Mouse (Mus musculus): ENCODE data around the gene Sh3bp5. TPM values are rescaled to one million over a fixed set of nuclear protein-coding genes. Genes with fewer than 3 reads are reported as not detected.

Gene Sh3bp5
- polyA plus RNA-seq, 1 experiment from 2014 or later: 26.7 TPM

DNA sequence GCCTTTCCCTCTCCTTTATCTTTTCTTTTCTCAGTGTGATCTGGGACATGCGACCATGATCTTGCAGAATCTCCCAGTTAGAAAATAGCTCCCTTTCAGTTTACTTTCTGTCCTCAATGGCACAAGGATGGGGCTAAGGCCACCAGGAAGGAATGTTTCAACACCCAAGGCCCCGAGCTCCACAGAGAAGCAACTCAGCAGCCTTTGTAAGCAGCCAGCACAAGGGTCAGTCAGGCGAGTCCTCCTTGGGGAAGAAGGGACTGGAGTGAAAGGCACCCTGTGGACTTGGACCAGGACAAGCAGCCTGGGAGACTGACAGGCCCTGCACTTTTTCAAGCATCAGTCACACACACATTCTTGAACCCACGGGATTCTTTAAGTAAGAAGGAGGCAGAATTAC lies 16.6 kb downstream of the Sh3bp5 start:
- Histone ChIP-seq H3K36me3 (peaks cover 3% of the 10 kb centered on the region; the same call in 1 of the 2 replicates), H3K4me1 (peaks cover 94% of the 10 kb centered on the region), H3K9me3 (no peaks in the 10 kb centered on the region), H3K27ac (replicated peaks) (peak overlapping the region; percentile 36; the same call in 1 of the 2 replicates), H3K4me2 (no peak overlapping the region), H3K27me3 (replicated peaks) (no peaks in the 10 kb centered on the region), H3K9ac (peak overlapping the region; percentile 5; the same call in 1 of the 2 replicates), H3K4me3 (no peak overlapping the region)
- 34% methylated on average over 4 of the region's 4 CpGs for WGBS
- no peak for ATAC-seq (ENCODE audit: extremely low read depth, insufficient number of reproducible peaks, low FRiP score, low TSS enrichment)

DNA sequence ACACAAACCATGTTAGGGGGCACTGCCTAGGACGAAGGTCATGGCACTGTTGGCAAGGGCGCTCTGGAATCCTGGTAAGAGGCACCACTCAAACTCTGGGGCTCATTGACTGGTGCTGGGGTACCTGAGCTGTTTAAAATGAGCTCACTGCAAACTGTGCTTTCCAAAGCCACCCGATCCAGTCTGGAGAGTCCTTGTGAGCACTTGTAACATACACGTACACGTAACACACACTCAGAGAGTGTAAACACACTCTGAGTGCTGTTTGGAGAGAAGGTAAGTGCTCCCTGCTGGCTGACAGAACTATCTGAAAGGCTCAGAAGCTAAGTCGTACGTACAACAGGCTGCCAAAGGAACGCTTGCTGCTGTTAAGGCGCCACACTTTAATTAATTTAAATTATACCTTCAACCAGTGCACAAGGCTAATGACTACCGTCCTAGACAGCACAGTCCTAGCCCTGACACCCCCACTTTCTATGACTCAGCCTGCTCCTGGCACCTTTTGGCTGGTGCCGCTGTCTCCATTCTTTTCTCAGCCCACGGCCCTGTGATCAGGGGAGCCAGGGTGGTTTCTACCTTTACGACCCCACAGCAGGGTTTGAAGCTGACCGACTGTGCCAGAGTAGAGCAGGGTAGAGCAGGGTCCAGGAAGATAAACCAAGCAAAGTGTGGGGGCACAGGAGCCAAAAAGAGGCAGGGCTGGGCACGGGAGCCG lies 18.9 kb downstream of the Sh3bp5 start:
- H3K27me3 ChIP-seq (replicated peaks): no peaks in the 10 kb centered on the region
- 74% methylated on average over 16 of the region's 16 CpGs for WGBS
- no peak overlapping the region for H3K4me2 ChIP-seq
- H3K4me1 ChIP-seq: peaks cover 92% of the 10 kb centered on the region
- no peak for ATAC-seq (ENCODE audit: extremely low read depth, insufficient number of reproducible peaks, low FRiP score, low TSS enrichment)
- H3K36me3 ChIP-seq: peaks cover 3% of the 10 kb centered on the region; the same call in 1 of the 2 replicates
- no peak overlapping the region for H3K9ac ChIP-seq
- 0 out of 2 replicates have a peak overlapping the region, but pooled peaks have one; percentile 13 for H3K27ac ChIP-seq (replicated peaks)
- no peaks in the 10 kb centered on the region for H3K9me3 ChIP-seq
- H3K4me3 ChIP-seq: no peak overlapping the region

DNA sequence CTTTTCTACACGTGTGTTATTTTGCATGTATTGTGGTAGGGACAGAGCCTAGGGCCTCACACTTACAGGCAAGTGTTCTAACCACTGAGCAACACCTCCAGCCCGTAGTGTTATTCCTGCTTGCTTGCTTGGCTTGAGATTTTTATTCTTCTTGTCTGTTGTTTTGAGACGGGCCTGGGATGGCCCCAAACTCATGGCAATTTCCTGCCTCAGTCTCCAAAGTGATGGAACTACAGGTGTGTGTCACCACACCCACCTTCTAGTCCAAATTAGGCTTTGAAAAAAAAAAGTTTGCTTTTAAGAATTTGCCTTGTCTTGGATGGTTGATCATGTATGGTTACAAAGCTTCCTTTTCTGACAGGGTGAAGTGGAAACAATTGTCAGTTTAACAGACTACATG lies 19.5 kb downstream of the Sh3bp5 start:
- no peaks in the 10 kb centered on the region for H3K9me3 ChIP-seq
- no peak for ATAC-seq (ENCODE audit: extremely low read depth, insufficient number of reproducible peaks, low FRiP score, low TSS enrichment)
- no peak overlapping the region for H3K27ac ChIP-seq (replicated peaks)
- no peaks in the 10 kb centered on the region for H3K27me3 ChIP-seq (replicated peaks)
- H3K4me2 ChIP-seq: no peak overlapping the region
- H3K4me1 ChIP-seq: peaks cover 86% of the 10 kb centered on the region
- H3K4me3 ChIP-seq: no peak overlapping the region
- peaks cover 1% of the 10 kb centered on the region for H3K36me3 ChIP-seq
- 82% methylated on average over 3 of the region's 3 CpGs for WGBS
- no peak overlapping the region for H3K9ac ChIP-seq

DNA sequence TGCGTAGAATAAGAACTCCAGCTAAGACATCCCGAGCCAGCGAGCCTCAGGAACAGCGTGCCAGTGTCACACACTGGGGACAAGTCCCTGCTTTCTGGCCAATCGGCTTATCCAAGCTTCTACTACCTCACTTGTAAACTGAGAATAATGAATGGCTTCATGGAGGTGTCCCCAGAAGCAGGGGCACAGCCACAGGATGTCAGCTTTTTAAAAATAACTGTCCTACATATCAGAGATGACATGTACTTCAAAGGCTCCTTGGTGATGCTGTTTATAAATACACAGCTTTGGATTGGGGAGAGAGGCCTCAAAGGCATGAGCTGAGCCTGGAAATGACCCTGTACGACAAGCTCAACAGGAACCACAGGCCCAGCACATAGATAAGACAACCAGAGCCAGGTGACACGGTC lies 20.9 kb downstream of the Sh3bp5 start:
- no peaks in the 10 kb centered on the region for H3K9me3 ChIP-seq
- H3K4me2 ChIP-seq: 0 out of 2 replicates have a peak overlapping the region, but pooled peaks have one; percentile 1
- no peaks in the 10 kb centered on the region for H3K27me3 ChIP-seq (replicated peaks)
- peaks cover 86% of the 10 kb centered on the region for H3K4me1 ChIP-seq
- H3K36me3 ChIP-seq: peaks cover 12% of the 10 kb centered on the region
- H3K9ac ChIP-seq: peak overlapping the region; percentile 58; the same call in 1 of the 2 replicates
- H3K27ac ChIP-seq (replicated peaks): peak overlapping the region; percentile 75
- no peak overlapping the region for H3K4me3 ChIP-seq
- ATAC-seq (ENCODE audit: extremely low read depth, insufficient number of reproducible peaks, low FRiP score, low TSS enrichment): no peak
- 19% methylated on average over 7 of the region's 7 CpGs for WGBS

DNA sequence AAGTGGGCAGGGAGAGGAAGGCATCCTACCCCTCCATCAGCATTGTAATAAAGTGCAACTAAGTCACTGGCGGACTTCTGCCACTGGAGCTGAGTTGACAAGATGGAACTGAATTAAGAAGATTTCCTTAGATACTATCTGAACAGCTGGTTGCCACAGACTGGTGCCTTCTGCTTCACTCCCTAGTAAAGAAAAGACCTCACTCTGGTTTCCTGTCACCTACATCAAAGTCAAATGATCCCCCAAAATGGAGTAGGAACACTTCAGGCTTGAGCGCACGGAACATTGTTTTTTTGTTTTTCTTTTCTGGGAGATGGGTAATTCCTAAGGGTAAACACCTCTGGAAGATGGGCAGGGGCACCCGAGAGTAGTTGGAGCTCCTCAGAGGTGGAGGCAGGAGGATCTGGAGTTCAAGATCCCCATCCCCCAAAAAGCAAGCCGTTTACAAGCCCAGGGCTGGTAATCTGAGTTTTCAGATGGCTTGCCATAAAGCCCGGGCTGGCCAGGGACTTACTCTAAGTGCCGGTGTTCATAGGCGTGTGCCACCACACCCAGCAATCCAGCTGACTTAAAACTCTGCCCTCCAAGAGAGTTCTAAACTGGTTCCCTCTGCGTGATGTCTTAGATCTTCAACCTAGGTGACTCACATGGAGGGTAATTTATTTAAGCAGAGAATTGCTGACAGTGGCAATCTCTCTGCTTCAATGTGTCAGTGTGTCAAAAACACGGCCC lies 21.5 kb downstream of the Sh3bp5 start:
- no peak overlapping the region for H3K4me3 ChIP-seq

DNA sequence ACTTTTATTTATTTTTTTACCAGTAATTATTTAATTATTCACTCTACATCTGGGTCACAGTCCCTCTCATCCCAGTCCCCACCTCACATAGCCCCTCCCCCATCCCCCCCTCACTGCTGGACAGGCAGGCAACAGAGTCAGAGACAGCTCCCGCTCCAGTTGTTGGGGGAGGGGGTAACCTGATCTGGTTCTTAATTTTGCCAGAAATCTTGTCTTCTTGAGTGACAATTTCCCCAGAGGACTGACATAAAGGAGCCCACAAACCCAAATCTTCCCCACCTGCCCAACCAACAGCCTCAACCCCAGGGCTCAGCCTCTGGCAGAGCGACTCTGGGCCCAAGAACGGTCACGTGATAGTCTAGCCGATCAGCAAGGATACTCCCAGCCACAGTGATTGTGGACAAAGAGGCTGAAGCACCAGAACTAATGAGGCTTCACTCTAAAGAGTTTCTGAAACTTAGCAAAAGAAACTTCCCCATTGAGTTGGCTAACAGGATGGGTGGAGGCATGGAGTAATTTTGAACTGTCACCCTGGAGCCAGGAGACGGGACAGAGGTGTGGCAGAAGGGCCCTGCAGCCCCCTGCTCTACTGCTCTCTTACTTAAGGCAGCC lies 22.3 kb downstream of the Sh3bp5 start:
- no peaks in the 10 kb centered on the region for H3K27me3 ChIP-seq (replicated peaks)
- H3K4me2 ChIP-seq: no peak overlapping the region
- peak overlapping the region; percentile 2; the same call in 1 of the 2 replicates for H3K27ac ChIP-seq (replicated peaks)
- H3K9ac ChIP-seq: peak overlapping the region; percentile 8; the same call in 1 of the 2 replicates
- peaks cover 88% of the 10 kb centered on the region for H3K4me1 ChIP-seq
- no peak overlapping the region for H3K4me3 ChIP-seq
- ATAC-seq (ENCODE audit: extremely low read depth, insufficient number of reproducible peaks, low FRiP score, low TSS enrichment): no peak
- 55% methylated on average over 6 of the region's 6 CpGs for WGBS
- H3K36me3 ChIP-seq: peaks cover 12% of the 10 kb centered on the region
- H3K9me3 ChIP-seq: no peaks in the 10 kb centered on the region

More for the DNA sequence above, 21.5 kb downstream of the Sh3bp5 start:
- Histone ChIP-seq H3K36me3 (peaks cover 12% of the 10 kb centered on the region), H3K9me3 (no peaks in the 10 kb centered on the region), H3K9ac (peak overlapping the region; percentile 58; the same call in 1 of the 2 replicates), H3K4me2 (0 out of 2 replicates have a peak overlapping the region, but pooled peaks have one; percentile 1), H3K27me3 (replicated peaks) (no peaks in the 10 kb centered on the region), H3K27ac (replicated peaks) (peak overlapping the region; percentile 75), H3K4me1 (peaks cover 86% of the 10 kb centered on the region)
- WGBS: 59% methylated on average over 10 of the region's 10 CpGs
- no peak for ATAC-seq (ENCODE audit: extremely low read depth, insufficient number of reproducible peaks, low FRiP score, low TSS enrichment)

DNA sequence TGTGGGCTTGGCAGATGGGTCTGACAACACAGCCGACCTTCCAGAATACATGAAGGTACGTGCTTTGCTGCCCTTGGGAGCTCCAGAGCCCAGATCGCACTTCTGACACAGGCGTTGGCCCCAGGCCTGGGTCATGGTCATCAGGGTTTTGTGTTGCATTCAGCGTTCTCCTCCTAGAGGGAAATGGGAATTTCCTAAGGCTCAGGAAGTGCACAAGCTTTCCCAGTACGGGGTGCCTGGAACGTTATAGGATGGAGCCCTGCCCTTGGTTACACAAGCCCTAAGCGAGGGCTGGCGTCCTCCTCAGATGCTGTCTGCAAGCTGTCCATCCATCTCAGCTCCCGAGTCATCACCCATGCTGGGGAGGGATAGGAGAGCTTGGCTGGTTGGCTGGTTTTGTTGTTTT lies 23.2 kb downstream of the Sh3bp5 start:
- Histone ChIP-seq H3K9me3 (no peaks in the 10 kb centered on the region), H3K36me3 (peaks cover 12% of the 10 kb centered on the region), H3K4me3 (no peak overlapping the region), H3K4me1 (peaks cover 90% of the 10 kb centered on the region), H3K27ac (replicated peaks) (peak overlapping the region; percentile 16), H3K27me3 (replicated peaks) (no peaks in the 10 kb centered on the region), H3K9ac (no peak overlapping the region), H3K4me2 (no peak overlapping the region)
- WGBS: 65% methylated on average over 10 of the region's 10 CpGs
- ATAC-seq (ENCODE audit: extremely low read depth, insufficient number of reproducible peaks, low FRiP score, low TSS enrichment): no peak

DNA sequence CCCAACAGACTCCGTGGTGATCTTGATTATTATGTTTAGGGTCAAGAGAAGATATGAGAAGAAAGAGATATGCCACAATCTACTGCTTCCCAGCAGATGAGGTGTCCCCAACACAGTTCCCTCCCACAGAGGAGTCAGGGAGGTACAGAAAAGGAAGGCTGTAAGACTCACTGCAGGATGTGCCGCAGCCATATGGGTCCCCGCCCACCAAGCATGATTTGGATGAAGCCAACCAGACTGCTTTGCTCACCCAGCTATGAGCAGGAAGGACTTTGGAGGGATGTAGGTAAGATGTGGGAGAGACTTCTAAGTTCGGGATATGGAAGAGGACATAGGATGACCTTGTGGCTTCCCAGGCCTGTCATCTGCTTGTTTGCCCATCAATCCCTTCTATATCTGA lies 25.1 kb downstream of the Sh3bp5 start:
- peaks cover 90% of the 10 kb centered on the region for H3K4me1 ChIP-seq
- H3K9ac ChIP-seq: no peak overlapping the region
- peaks cover 13% of the 10 kb centered on the region for H3K36me3 ChIP-seq
- no peak overlapping the region for H3K4me2 ChIP-seq
- 0 out of 2 replicates have a peak overlapping the region, but pooled peaks have one; percentile 24 for H3K27ac ChIP-seq (replicated peaks)
- no peaks in the 10 kb centered on the region for H3K9me3 ChIP-seq
- no peak overlapping the region for H3K4me3 ChIP-seq
- H3K27me3 ChIP-seq (replicated peaks): no peaks in the 10 kb centered on the region
- no peak for ATAC-seq (ENCODE audit: extremely low read depth, insufficient number of reproducible peaks, low FRiP score, low TSS enrichment)
- WGBS: 54% methylated on average over 4 of the region's 4 CpGs

DNA sequence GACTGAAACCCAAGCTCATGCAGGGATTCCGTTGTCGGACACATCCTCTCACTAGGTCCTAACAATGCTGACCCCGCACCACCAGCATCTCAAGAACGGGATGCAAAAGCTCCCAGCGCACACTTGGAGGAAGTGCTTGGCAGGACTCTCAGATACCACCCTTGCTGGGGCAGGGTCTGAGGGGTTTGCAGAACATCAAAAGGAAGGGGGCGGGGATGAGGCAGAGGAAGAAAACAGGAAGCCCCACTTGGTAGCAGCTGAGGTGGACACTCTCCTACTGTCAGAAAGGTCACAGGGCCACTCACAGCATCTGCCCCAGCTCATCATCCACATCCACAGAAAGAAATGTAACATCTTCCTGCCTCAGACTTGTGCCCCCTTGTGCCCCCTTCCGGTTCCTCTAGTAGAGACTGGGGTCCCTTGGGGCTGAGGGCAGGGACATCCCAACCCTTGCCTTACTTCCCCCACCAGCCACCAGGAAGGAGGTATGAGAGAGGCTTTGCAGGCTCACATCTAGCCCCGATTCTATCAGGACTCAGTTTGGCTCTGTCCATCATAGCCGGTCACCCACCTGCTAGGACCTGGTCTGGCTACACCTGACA lies 25.7 kb downstream of the Sh3bp5 start:
- ATAC-seq (ENCODE audit: extremely low read depth, insufficient number of reproducible peaks, low FRiP score, low TSS enrichment): no peak
- H3K27me3 ChIP-seq (replicated peaks): no peaks in the 10 kb centered on the region
- H3K9me3 ChIP-seq: no peaks in the 10 kb centered on the region
- 70% methylated on average over 9 of the region's 9 CpGs for WGBS
- no peak overlapping the region for H3K4me2 ChIP-seq
- H3K36me3 ChIP-seq: peaks cover 15% of the 10 kb centered on the region
- 0 out of 2 replicates have a peak overlapping the region, but pooled peaks have one; percentile 24 for H3K27ac ChIP-seq (replicated peaks)
- H3K4me3 ChIP-seq: no peak overlapping the region
- H3K4me1 ChIP-seq: peaks cover 89% of the 10 kb centered on the region
- no peak overlapping the region for H3K9ac ChIP-seq

DNA sequence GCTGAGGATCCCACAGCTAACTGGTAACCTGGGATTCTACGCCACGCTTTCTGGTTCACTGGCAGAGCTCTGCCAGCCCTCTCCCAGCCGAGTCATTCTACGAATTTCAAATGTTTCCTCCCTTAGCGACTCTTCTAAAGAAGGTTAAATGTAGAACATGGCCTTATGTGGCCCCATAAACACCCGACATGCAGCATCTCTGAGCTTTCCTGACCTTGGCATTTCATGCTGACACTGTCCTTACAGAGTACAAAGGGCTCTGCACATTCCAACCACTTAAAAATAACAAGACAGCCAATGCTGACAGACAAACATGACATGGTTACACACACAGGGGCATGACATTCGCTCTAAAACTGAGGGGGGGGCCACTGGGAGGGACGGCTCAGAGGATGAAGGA lies 27.2 kb downstream of the Sh3bp5 start:
- Histone ChIP-seq H3K27ac (replicated peaks) (peak overlapping the region; percentile 85), H3K4me2 (peak overlapping the region; percentile 18; the same call in 1 of the 2 replicates), H3K9me3 (no peaks in the 10 kb centered on the region), H3K27me3 (replicated peaks) (no peaks in the 10 kb centered on the region), H3K9ac (peak overlapping the region; percentile 48; the same call in 1 of the 2 replicates), H3K36me3 (peaks cover 15% of the 10 kb centered on the region), H3K4me3 (no peak overlapping the region), H3K4me1 (peaks cover 89% of the 10 kb centered on the region)
- ATAC-seq (ENCODE audit: extremely low read depth, insufficient number of reproducible peaks, low FRiP score, low TSS enrichment): no peak
- 27% methylated on average over 8 of the region's 8 CpGs for WGBS

All from heart, embryonic 13.5 days (tissue).